Mouse (Mus musculus) CH12.LX (cell line): Measurements from ENCODE around the gene Apeh. TPM values are rescaled to one million over a fixed set of nuclear protein-coding genes. Genes with fewer than 3 reads are reported as not detected.

Experiments used
- DNase-seq: peaks from one replicate; pipeline ENCODE4 v3.0.0-alpha.2; 2013; ENCODE audit errors: extremely low read depth
- H3K27ac ChIP-seq: 2 replicates; pipeline ENCODE4 v1.5.1; 2012; ENCODE audit warnings: low read depth, mild to moderate bottlenecking, control low read depth, moderate library complexity; ENCODE audit not compliant: insufficient read depth
- H3K27me3 ChIP-seq: replicated peaks from 2 replicates; pipeline ENCODE3; 2012; ENCODE audit warnings: inconsistent platforms
- H3K36me3 ChIP-seq, 2 experiments: replicated peaks in 1 of 2; 2 replicates each; pipeline versions ENCODE3 to v1.6.1; 2012; ENCODE audit warnings: inconsistent platforms in 1 of 2, low read length in 1 of 2, mild to moderate bottlenecking in 1 of 2, mixed read lengths in 1 of 2, moderate library complexity in 1 of 2; ENCODE audit not compliant: control insufficient read depth in 1 of 2, insufficient read depth in 1 of 2
- H3K4me1 ChIP-seq, 2 experiments: 2 replicates each; pipeline ENCODE4 v1.6.1; 2012; ENCODE audit warnings: inconsistent platforms in 1 of 2, moderate library complexity in 1 of 2; ENCODE audit not compliant: insufficient read depth in 2 of 2, control insufficient read depth in 1 of 2
- H3K4me2 ChIP-seq: 2 replicates; pipeline ENCODE4 v1.6.1; 2012; ENCODE audit warnings: low read depth, mild to moderate bottlenecking, control low read depth; ENCODE audit not compliant: poor library complexity, insufficient read depth, severe bottlenecking
- H3K4me3 ChIP-seq, 3 experiments: fragments of 150-350 bp in 1 of 3; sonication (generic) in 1 of 3; replicated peaks in 1 of 3; 2 replicates each; pipeline versions ENCODE3 to v1.5.1; 2011 to 2012; ENCODE audit warnings: low read depth in 2 of 3, low read length in 2 of 3, mild to moderate bottlenecking in 2 of 3, moderate library complexity in 2 of 3, control low read depth in 1 of 3, improper control_type of control experiment in 1 of 3, inconsistent platforms in 1 of 3, mixed read lengths in 1 of 3; ENCODE audit not compliant: poor library complexity in 1 of 3
- H3K79me2 ChIP-seq: replicated peaks from 2 replicates; pipeline ENCODE4 v1.6.1; 2012; ENCODE audit warnings: mild to moderate bottlenecking, moderate library complexity; ENCODE audit not compliant: control insufficient read depth, poor library complexity, insufficient read depth, severe bottlenecking; ENCODE audit errors: extremely low read depth
- H3K9ac ChIP-seq: 2 replicates; pipeline ENCODE4 v1.6.1; 2012; ENCODE audit warnings: low read depth, mild to moderate bottlenecking, control low read depth, moderate library complexity; ENCODE audit not compliant: insufficient read depth
- H3K9me3 ChIP-seq: replicated peaks from 2 replicates; pipeline ENCODE3; 2012; ENCODE audit warnings: low read length, inconsistent platforms, mixed read lengths
- BHLHE40 ChIP-seq: IDR thresholded peaks from 2 replicates; pipeline ENCODE4 v1.6.1; 2011; ENCODE audit warnings: mild to moderate bottlenecking, low read depth, low read length, improper control_type of control experiment
- CHD2 ChIP-seq: IDR thresholded peaks from 2 replicates; pipeline ENCODE4 v1.6.1; 2011; ENCODE audit warnings: low read length, improper control_type of control experiment
- CTCF ChIP-seq, 2 experiments: IDR thresholded peaks in 1 of 2; conservative IDR thresholded peaks in 1 of 2; 2 replicates each; pipeline ENCODE4 v1.5.1; 2011 to 2012; ENCODE audit warnings: low read depth in 2 of 2, low read length in 2 of 2, improper control_type of control experiment in 1 of 2, inconsistent platforms in 1 of 2, mild to moderate bottlenecking in 1 of 2, moderate library complexity in 1 of 2
- E2F4 ChIP-seq: IDR thresholded peaks from 2 replicates; pipeline ENCODE4 v1.6.1; 2011; ENCODE audit warnings: low read depth, low read length, improper control_type of control experiment; ENCODE audit not compliant: insufficient replicate concordance
- ELF1 ChIP-seq: IDR thresholded peaks from 2 replicates; pipeline ENCODE4 v1.6.1; 2014; ENCODE audit warnings: low read depth, mild to moderate bottlenecking, inconsistent platforms, low read length, improper control_type of control experiment
- ETS1 ChIP-seq: conservative IDR thresholded peaks from 2 replicates; pipeline ENCODE4 v1.6.1; 2012; ENCODE audit warnings: low read depth, mild to moderate bottlenecking, inconsistent platforms, low read length, improper control_type of control experiment, moderate library complexity
- HCFC1 ChIP-seq: IDR thresholded peaks from 2 replicates; pipeline ENCODE4 v1.6.1; 2012; ENCODE audit warnings: low read depth, mild to moderate bottlenecking, inconsistent platforms, low read length, improper control_type of control experiment
- IRF4 ChIP-seq: IDR thresholded peaks from 2 replicates; pipeline ENCODE4 v1.6.1; 2014; ENCODE audit warnings: low read depth, mild to moderate bottlenecking, inconsistent platforms, low read length, improper control_type of control experiment
- JUN ChIP-seq: IDR thresholded peaks from 2 replicates; pipeline ENCODE4 v1.6.1; 2011; ENCODE audit warnings: low read depth, mild to moderate bottlenecking, low read length, improper control_type of control experiment, moderate library complexity; ENCODE audit not compliant: insufficient read depth
- JUND ChIP-seq: conservative IDR thresholded peaks from 2 replicates; pipeline ENCODE4 v1.6.1; 2011; ENCODE audit warnings: low read depth, low read length, improper control_type of control experiment
- KAT2A ChIP-seq: IDR thresholded peaks from 2 replicates; pipeline ENCODE4 v1.6.1; 2012; ENCODE audit warnings: low read length, improper control_type of control experiment, inconsistent platforms; ENCODE audit not compliant: insufficient replicate concordance
- MAFK ChIP-seq: IDR thresholded peaks from 2 replicates; pipeline ENCODE4 v1.6.1; 2011; ENCODE audit warnings: low read length, improper control_type of control experiment; ENCODE audit not compliant: insufficient replicate concordance
- MEF2A ChIP-seq: IDR thresholded peaks from 2 replicates; pipeline ENCODE4 v1.6.1; 2014; ENCODE audit warnings: low read depth, mild to moderate bottlenecking, inconsistent platforms, low read length, improper control_type of control experiment, borderline replicate concordance
- MXI1 ChIP-seq: IDR thresholded peaks from 2 replicates; pipeline ENCODE4 v1.6.1; 2011; ENCODE audit warnings: mild to moderate bottlenecking, low read depth, low read length, improper control_type of control experiment
- MYC ChIP-seq: IDR thresholded peaks from 2 replicates; pipeline ENCODE4 v1.6.1; 2011; ENCODE audit warnings: low read depth, mild to moderate bottlenecking, improper control_type of control experiment, low read length
- NELFE ChIP-seq: IDR thresholded peaks from 2 replicates; pipeline ENCODE4 v1.6.1; 2011; ENCODE audit warnings: low read depth, low read length, improper control_type of control experiment
- NRF1 ChIP-seq: IDR thresholded peaks from 2 replicates; pipeline ENCODE4 v1.6.1; 2014; ENCODE audit warnings: low read depth, mild to moderate bottlenecking, inconsistent platforms, low read length, improper control_type of control experiment, moderate library complexity
- POLR2A ChIP-seq: IDR thresholded peaks from 2 replicates; pipeline ENCODE4 v1.6.1; 2011; ENCODE audit warnings: low read depth, mild to moderate bottlenecking, improper control_type of control experiment, low read length
- SMC3 ChIP-seq: IDR thresholded peaks from 2 replicates; pipeline ENCODE4 v1.6.1; 2011; ENCODE audit warnings: low read depth, low read length, improper control_type of control experiment
- TBP ChIP-seq: conservative IDR thresholded peaks from 2 replicates; pipeline ENCODE4 v1.6.1; 2011; ENCODE audit warnings: low read depth, low read length, improper control_type of control experiment
- TCF12 ChIP-seq: IDR thresholded peaks from 2 replicates; pipeline ENCODE4 v1.6.1; 2014; ENCODE audit warnings: low read depth, mild to moderate bottlenecking, inconsistent platforms, low read length, improper control_type of control experiment
- UBTF ChIP-seq: IDR thresholded peaks from 2 replicates; pipeline ENCODE4 v1.6.1; 2012; ENCODE audit warnings: low read depth, mild to moderate bottlenecking, inconsistent platforms, low read length, improper control_type of control experiment, moderate library complexity
- ZC3H11A ChIP-seq: IDR thresholded peaks from 2 replicates; pipeline ENCODE4 v1.6.1; 2012; ENCODE audit warnings: low read depth, mild to moderate bottlenecking, inconsistent platforms, low read length, improper control_type of control experiment
- dilution Hi-C: fragments of 300-500 bp; cut with MboI; formaldehyde crosslinking; loops from 2 replicates; pipeline ENCODE4 v1.14.3; 2020; ENCODE audit warnings: low sequenced_read_pairs; ENCODE audit not compliant: extremely low pct_unique_long_range_greater_than_20kb, extremely low pct_ligation_motif_present
- in situ Hi-C: fragments of 300-500 bp; cut with MboI; formaldehyde crosslinking; loops from 3 replicates; pipeline ENCODE4 v1.14.3; 2019; ENCODE audit warnings: low sequenced_read_pairs, low pct_ligation_motif_present, low pct_unique_long_range_greater_than_20kb, mixed read lengths
- polyA plus RNA-seq: library from polyadenylated mRNA; unstranded; fragments of >175 nt; gene quantifications from 2 replicates; pipeline ENCODE4 v1.2.1, GENCODE M21; 2012; ENCODE audit warnings: low read depth; ENCODE audit not compliant: insufficient read length
- total RNA-seq, 2 experiments: library from RNA; depleted of rRNA; stranded (reverse); fragments of 300-350 nt in 1 of 2; fragments of >200 nt in 1 of 2; gene quantifications; 2 replicates each; pipeline ENCODE4 v1.2.3; 2012 to 2014

The Apeh gene
- total and polyA plus RNA-seq, 3 experiments = 36.2 to 69.5 (median 53.2) TPM

DNA sequence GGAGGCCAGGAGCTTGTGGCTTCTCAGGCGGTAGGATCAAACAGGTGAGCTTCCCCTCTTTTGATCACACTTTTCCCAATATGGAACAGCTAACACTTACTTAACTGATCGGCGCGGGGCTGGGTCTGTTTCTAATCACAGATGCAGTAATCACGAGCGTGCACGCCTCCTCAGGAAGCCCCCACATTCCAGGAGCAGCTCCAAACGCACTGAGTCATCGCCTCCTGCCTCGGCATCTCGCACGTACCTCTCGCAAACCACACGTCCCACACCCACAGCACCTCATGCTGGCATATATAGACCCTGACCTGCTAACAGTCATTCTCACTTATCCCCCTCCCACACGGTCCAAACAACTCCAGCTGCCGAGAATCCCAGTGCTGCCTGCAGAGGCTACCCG, 43.1 kb upstream of the Apeh start:
- Histone ChIP-seq H3K4me1 (no peaks in the 10 kb centered on the region), H3K36me3 (no peaks in the 10 kb centered on the region), H3K27me3 (peaks cover 31% of the 10 kb centered on the region), H3K9me3 (no peaks in the 10 kb centered on the region), H3K9ac (no peak overlapping the region), H3K4me3 (no peak overlapping the region), H3K27ac (no peak overlapping the region), H3K79me2 (no peaks in the 10 kb centered on the region), H3K4me2 (no peak overlapping the region)
- dilution Hi-C loops = no loop called here
- no peak for DNase-seq
- TF ChIP-seq HCFC1 (no peak), ELF1 (no peak), MYC (no peak), TBP (no peak), MXI1 (no peak), CTCF (conservative IDR thresholded peaks at IDR 0.05 in 1 of 2, IDR thresholded peaks at IDR 0.05 in 1 of 2; ENCODE audit: low read depth in 2 of 2, low read length in 2 of 2) (no peak), POLR2A (no peak), ETS1 (no peak), KAT2A (no peak), E2F4 (no peak), ZC3H11A (no peak), SMC3 (no peak), CHD2 (no peak), UBTF (no peak), JUND (no peak), JUN (no peak), NRF1 (no peak)
- in situ Hi-C loops = no loop called here

DNA sequence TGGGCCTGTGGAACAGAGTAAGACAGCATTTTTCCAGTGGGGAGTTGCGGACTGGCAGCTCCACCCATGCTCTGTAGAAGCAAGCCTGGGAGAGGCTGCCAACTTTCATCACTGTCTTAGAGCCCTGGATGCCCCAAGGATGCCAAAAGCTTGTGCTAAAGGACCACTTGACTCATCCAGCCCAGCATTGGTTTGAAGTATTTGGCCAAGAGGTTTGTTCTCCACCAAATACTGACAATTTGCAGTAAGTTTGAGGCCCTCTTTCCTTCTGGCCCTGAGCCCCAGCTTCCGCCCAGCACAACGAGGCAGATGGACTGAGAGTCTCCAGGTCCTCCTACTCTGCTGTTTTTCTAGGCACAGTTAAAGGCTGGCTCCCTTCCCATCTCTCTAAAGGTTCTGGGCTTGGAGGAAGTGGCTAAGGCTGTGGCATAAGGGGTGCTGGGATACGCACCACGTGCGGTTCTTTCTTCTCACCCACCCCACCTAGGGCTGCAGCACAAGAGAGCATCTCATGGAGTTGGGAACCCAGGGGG, 42.6 kb upstream of the Apeh start:
- Histone ChIP-seq H3K9me3 (no peaks in the 10 kb centered on the region), H3K27me3 (peaks cover 31% of the 10 kb centered on the region), H3K4me2 (no peak overlapping the region), H3K27ac (no peak overlapping the region), H3K79me2 (no peaks in the 10 kb centered on the region), H3K9ac (no peak overlapping the region), H3K36me3 (no peaks in the 10 kb centered on the region), H3K4me3 (no peak overlapping the region), H3K4me1 (no peaks in the 10 kb centered on the region)
- no peak for DNase-seq
- TF ChIP-seq ZC3H11A = no peak
- TF ChIP-seq CTCF (conservative IDR thresholded peaks at IDR 0.05 in 1 of 2, IDR thresholded peaks at IDR 0.05 in 1 of 2; ENCODE audit: low read depth in 2 of 2, low read length in 2 of 2) = no peak
- no peak for TF ChIP-seq TCF12
- TF ChIP-seq IRF4 = no peak
- TF ChIP-seq CHD2 = no peak
- TF ChIP-seq MAFK = no peak
- no peak for TF ChIP-seq NELFE
- no peak for TF ChIP-seq TBP
- TF ChIP-seq MXI1 = no peak
- no peak for TF ChIP-seq MEF2A
- no peak for TF ChIP-seq BHLHE40
- in situ Hi-C loops = no loop called here
- dilution Hi-C loops = no loop called here
